Mouse (Mus musculus) hindbrain, embryonic 10.5 days (tissue): ENCODE measurements around the gene Gm37240. TPM values are rescaled to one million over a fixed set of nuclear protein-coding genes. Genes with fewer than 3 reads are reported as not detected.

Experiments
- DNase-seq: peaks from one replicate; pipeline ENCODE4 v3.0.0-alpha.2; 2017; ENCODE audit warnings: low spot score
- H3K27ac ChIP-seq: fragments of 300-500 bp; sonication (generic); 2 replicates; pipeline ENCODE4 v1.5.1; 2016; ENCODE audit warnings: mild to moderate bottlenecking, moderate library complexity
- H3K27me3 ChIP-seq: fragments of 300-500 bp; sonication (generic); 2 replicates; pipeline ENCODE4 v1.6.1; 2016; ENCODE audit warnings: mild to moderate bottlenecking; ENCODE audit not compliant: poor library complexity, insufficient read depth, severe bottlenecking
- H3K36me3 ChIP-seq: fragments of 300-500 bp; sonication (generic); 2 replicates; pipeline ENCODE4 v1.6.1; 2016; ENCODE audit warnings: mild to moderate bottlenecking, moderate library complexity
- H3K4me1 ChIP-seq: fragments of 300-500 bp; sonication (generic); replicated peaks from 2 replicates; pipeline ENCODE4 v1.6.1; 2016; ENCODE audit warnings: mild to moderate bottlenecking
- H3K4me3 ChIP-seq: fragments of 300-500 bp; sonication (generic); 2 replicates; pipeline ENCODE4 v1.5.1; 2016; ENCODE audit warnings: mild to moderate bottlenecking, moderate library complexity
- H3K9me3 ChIP-seq: fragments of 300-500 bp; sonication (generic); 2 replicates; pipeline ENCODE4 v1.6.1; 2016; ENCODE audit warnings: mild to moderate bottlenecking, moderate library complexity
- WGBS: fragments of 180-500 bp; shearing (Covaris S2); methylation state at CpG from one replicate; pipeline ENCODE4 v1.1.7; 2016; 5-methylcytosine and 5-hydroxymethylcytosine counted together
- polyA plus RNA-seq: library from polyadenylated mRNA; unstranded; fragments of >200 nt; fragmentation: Nextera tagmentation; extraction: Ambion mirVana; gene quantifications from 2 replicates; pipeline ENCODE4 v1.2.1, GENCODE M21; 2016

Gm37240 gene
- polyA plus RNA-seq, 1 experiment from 2014 or later, result 1.4 TPM

GRCm38 (mm10) chr3:84533227-84533626, 1354.1 kb downstream of the Gm37240 start:
- Histone ChIP-seq H3K36me3 (0 out of 2 replicates have a peak, but pooled peaks cover 7% of the 10 kb centered on the region), H3K9me3 (no peaks in the 10 kb centered on the region), H3K4me3 (no peak overlapping the region), H3K27me3 (no peaks in the 10 kb centered on the region), H3K4me1 (no peaks in the 10 kb centered on the region), H3K27ac (no peak overlapping the region)
- DNase-seq, result no peak
- WGBS, result 75% methylated on average over 5 of the region's 5 CpGs

- Histone ChIP-seq H3K36me3 (0 out of 2 replicates have a peak, but pooled peaks cover 7% of the 10 kb centered on the region), H3K4me3 (no peak overlapping the region), H3K27me3 (no peaks in the 10 kb centered on the region), H3K4me1 (peaks cover 6% of the 10 kb centered on the region; the same call in 1 of the 2 replicates), H3K9me3 (no peaks in the 10 kb centered on the region), H3K27ac (no peak overlapping the region)
- DNase-seq, result no peak
- 85% methylated on average over 2 of the region's 2 CpGs for WGBS
These were observed 1358.3 kb downstream of the Gm37240 start for GRCm38 (mm10) chr3:84529021-84529420.

DNA sequence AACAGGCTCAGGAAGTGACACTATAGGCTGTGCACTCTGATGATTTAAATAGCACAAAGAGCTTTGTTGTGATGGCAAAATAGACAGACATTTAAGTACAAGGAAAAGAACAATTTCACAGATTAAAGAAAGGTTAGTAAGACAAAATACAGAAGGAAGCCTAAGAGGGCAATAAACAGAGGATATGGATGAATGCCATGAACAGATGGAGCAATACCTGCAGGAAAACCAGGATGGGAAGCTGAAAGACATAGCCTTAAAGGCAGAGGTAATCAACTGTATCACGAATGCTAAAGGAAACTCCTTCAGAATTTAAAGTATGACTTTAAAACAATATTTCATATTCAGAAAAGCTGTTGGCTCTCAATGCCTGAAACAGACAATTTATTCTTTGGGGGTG, 1362.4 kb downstream of the Gm37240 start:
- Histone ChIP-seq H3K36me3 (no peaks in the 10 kb centered on the region), H3K27ac (no peak overlapping the region), H3K27me3 (no peaks in the 10 kb centered on the region), H3K4me1 (peaks cover 6% of the 10 kb centered on the region; the same call in 1 of the 2 replicates), H3K9me3 (no peaks in the 10 kb centered on the region), H3K4me3 (no peak overlapping the region)
- WGBS, result 79% methylated on average over 1 of the region's 1 CpGs
- no peak for DNase-seq

- Histone ChIP-seq H3K4me3 (no peak overlapping the region), H3K27me3 (no peaks in the 10 kb centered on the region), H3K9me3 (no peaks in the 10 kb centered on the region), H3K27ac (no peak overlapping the region), H3K4me1 (0 out of 2 replicates have a peak, but pooled peaks cover 3% of the 10 kb centered on the region), H3K36me3 (peaks cover 5% of the 10 kb centered on the region; the same call in 1 of the 2 replicates)
- 94% methylated on average over 3 of the region's 3 CpGs for WGBS
- no peak for DNase-seq
These were observed 1371.2 kb downstream of the Gm37240 start for GRCm38 (mm10) chr3:84516163-84516562.

GRCm38 (mm10) chr3:84512774-84513515, 1374.4 kb downstream of the Gm37240 start:
- Histone ChIP-seq H3K4me1 (0 out of 2 replicates have a peak, but pooled peaks cover 3% of the 10 kb centered on the region), H3K27me3 (no peaks in the 10 kb centered on the region), H3K4me3 (no peak overlapping the region), H3K9me3 (no peaks in the 10 kb centered on the region), H3K36me3 (no peaks in the 10 kb centered on the region), H3K27ac (no peak overlapping the region)
- WGBS, result 80% methylated on average over 6 of the region's 6 CpGs
- DNase-seq, result no peak

GRCm38 (mm10) chr3:84505193-84505592, 1382.1 kb downstream of the Gm37240 start:
- 91% methylated on average over 4 of the region's 4 CpGs for WGBS
- Histone ChIP-seq H3K36me3 (peaks cover 7% of the 10 kb centered on the region; the same call in 1 of the 2 replicates), H3K27me3 (no peaks in the 10 kb centered on the region), H3K27ac (no peak overlapping the region), H3K4me3 (no peak overlapping the region), H3K9me3 (no peaks in the 10 kb centered on the region), H3K4me1 (peaks cover 19% of the 10 kb centered on the region)
- no peak for DNase-seq

GRCm38 (mm10) chr3:84504291-84504690, 1383.0 kb downstream of the Gm37240 start:
- Histone ChIP-seq H3K36me3 (peaks cover 7% of the 10 kb centered on the region; the same call in 1 of the 2 replicates), H3K4me1 (peaks cover 21% of the 10 kb centered on the region), H3K27ac (no peak overlapping the region), H3K4me3 (no peak overlapping the region), H3K9me3 (no peaks in the 10 kb centered on the region), H3K27me3 (no peaks in the 10 kb centered on the region)
- WGBS, result 91% methylated on average over 8 of the region's 8 CpGs
- DNase-seq, result no peak

DNA sequence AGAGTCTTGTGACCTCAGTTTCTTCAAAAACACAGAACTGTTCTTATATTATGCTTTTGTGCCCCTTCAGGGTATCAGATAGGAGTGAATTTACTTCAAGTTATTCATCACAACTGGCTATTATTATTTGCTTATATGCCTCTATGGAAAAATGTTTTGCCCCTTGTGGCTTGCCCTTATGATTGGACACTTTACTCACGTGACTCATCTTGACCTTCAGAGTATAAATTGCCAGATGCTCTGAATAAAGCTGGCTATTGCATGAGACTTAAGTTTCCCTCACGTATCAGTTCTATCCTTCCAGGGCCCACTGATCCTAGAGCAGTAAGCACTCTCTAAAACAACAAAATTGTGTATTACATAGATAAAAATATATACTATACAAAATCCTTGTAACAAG, 1385.2 kb downstream of the Gm37240 start:
- DNase-seq, result no peak
- Histone ChIP-seq H3K27me3 (no peaks in the 10 kb centered on the region), H3K36me3 (peaks cover 7% of the 10 kb centered on the region; the same call in 1 of the 2 replicates), H3K4me1 (peaks cover 21% of the 10 kb centered on the region), H3K9me3 (no peaks in the 10 kb centered on the region), H3K27ac (no peak overlapping the region), H3K4me3 (no peak overlapping the region)
- WGBS, result 85% methylated on average over 2 of the region's 2 CpGs

GRCm38 (mm10) chr3:84500491-84500890, 1386.8 kb downstream of the Gm37240 start:
- no peaks in the 10 kb centered on the region for H3K27me3 ChIP-seq
- peaks cover 12% of the 10 kb centered on the region; the same call in 1 of the 2 replicates for H3K36me3 ChIP-seq
- no peaks in the 10 kb centered on the region for H3K9me3 ChIP-seq
- WGBS, result 75% methylated on average over 10 of the region's 10 CpGs
- peaks cover 21% of the 10 kb centered on the region for H3K4me1 ChIP-seq
- DNase-seq, result no peak
- peak overlapping the region; percentile 50 for H3K27ac ChIP-seq
- no peak overlapping the region for H3K4me3 ChIP-seq

- Histone ChIP-seq H3K27me3 (no peaks in the 10 kb centered on the region), H3K36me3 (peaks cover 13% of the 10 kb centered on the region), H3K4me3 (no peak overlapping the region), H3K27ac (no peak overlapping the region), H3K4me1 (peaks cover 21% of the 10 kb centered on the region), H3K9me3 (no peaks in the 10 kb centered on the region)
- no peak for DNase-seq
- 79% methylated on average over 11 of the region's 11 CpGs for WGBS
These were observed 1389.6 kb downstream of the Gm37240 start for GRCm38 (mm10) chr3:84497718-84498117.

DNA sequence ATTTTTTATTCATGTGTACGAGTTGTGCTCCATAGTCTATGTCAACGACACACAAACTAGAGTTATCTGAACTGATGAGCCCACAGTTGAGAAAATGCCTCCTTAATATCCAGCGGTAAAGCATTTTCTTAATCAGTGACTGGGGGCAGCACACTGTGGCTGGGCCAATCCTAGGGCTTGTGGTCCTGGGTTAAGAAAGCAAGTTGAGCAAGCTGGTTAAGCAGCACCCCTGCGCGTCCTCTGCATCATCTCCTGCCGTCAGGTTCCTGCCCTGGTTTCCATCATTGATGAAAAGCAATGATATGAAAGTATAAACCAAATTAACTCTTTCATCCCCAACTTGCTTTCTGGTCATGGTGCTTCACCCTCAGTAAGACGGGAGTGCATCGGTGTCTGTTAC, 1394.7 kb downstream of the Gm37240 start:
- 95% methylated on average over 8 of the region's 8 CpGs for WGBS
- Histone ChIP-seq H3K4me1 (peaks cover 25% of the 10 kb centered on the region), H3K36me3 (peaks cover 15% of the 10 kb centered on the region), H3K9me3 (no peaks in the 10 kb centered on the region), H3K4me3 (no peak overlapping the region), H3K27me3 (no peaks in the 10 kb centered on the region), H3K27ac (no peak overlapping the region)
- no peak for DNase-seq

DNA sequence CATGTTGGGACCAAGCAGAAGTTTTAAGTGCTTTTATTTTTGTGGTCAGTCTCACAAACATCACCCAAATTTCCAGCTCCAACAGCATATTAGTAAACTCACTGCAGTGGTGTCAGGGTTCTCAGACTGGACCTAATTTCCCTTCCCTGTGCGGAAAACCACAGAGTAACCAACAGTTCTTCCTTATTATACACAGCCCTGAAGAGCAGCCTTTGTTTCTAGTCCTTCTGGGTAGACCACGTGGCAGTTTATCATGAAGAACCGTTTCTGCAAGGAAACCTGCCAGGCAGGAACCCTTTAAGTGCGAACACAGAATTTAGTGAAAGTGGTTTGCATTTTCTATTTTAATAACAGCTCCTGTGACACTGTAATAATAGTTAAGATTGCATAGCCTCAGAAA, 1395.2 kb downstream of the Gm37240 start:
- Histone ChIP-seq H3K27ac (no peak overlapping the region), H3K9me3 (no peaks in the 10 kb centered on the region), H3K4me3 (no peak overlapping the region), H3K27me3 (no peaks in the 10 kb centered on the region), H3K36me3 (peaks cover 15% of the 10 kb centered on the region), H3K4me1 (peaks cover 30% of the 10 kb centered on the region)
- DNase-seq, result no peak
- WGBS, result 89% methylated on average over 4 of the region's 4 CpGs

GRCm38 (mm10) chr3:84488716-84489115, 1398.6 kb downstream of the Gm37240 start:
- WGBS, result 35% methylated on average over 6 of the region's 6 CpGs

More at GRCm38 (mm10) chr3:84488716-84489115, 1398.6 kb downstream of the Gm37240 start:
- peaks cover 9% of the 10 kb centered on the region for H3K36me3 ChIP-seq
- peak overlapping the region; percentile 58; the same call in 1 of the 2 replicates for H3K27ac ChIP-seq
- no peak for DNase-seq
- H3K9me3 ChIP-seq, result no peaks in the 10 kb centered on the region
- H3K27me3 ChIP-seq, result no peaks in the 10 kb centered on the region
- H3K4me3 ChIP-seq, result no peak overlapping the region
- H3K4me1 ChIP-seq, result peaks cover 31% of the 10 kb centered on the region
